Mouse (Mus musculus) megakaryocyte, embryonic 14.5 days (primary cell): ENCODE data around the gene Tagln2. TPM values are rescaled to one million over a fixed set of nuclear protein-coding genes. Genes with fewer than 3 reads are reported as not detected.
A peak's percentile ranks its signal among the peaks of the same experiment; 100 is the strongest.

Experiments
- H3K27me3 ChIP-seq: replicated peaks from 2 replicates; pipeline ENCODE3; 2012; ENCODE audit warnings: inconsistent platforms
- H3K36me3 ChIP-seq: replicated peaks from 2 replicates; pipeline ENCODE3; 2012; ENCODE audit warnings: low read length, inconsistent platforms, mixed read lengths
- H3K4me1 ChIP-seq: 2 replicates; pipeline ENCODE4 v1.6.1; 2012; ENCODE audit warnings: inconsistent platforms
- H3K4me3 ChIP-seq: replicated peaks from 2 replicates; pipeline ENCODE3; 2012; ENCODE audit warnings: moderate library complexity, mild to moderate bottlenecking, inconsistent platforms
- H3K9me3 ChIP-seq: 2 replicates; pipeline ENCODE4 v1.6.1; 2012; ENCODE audit warnings: inconsistent platforms
- FLI1 ChIP-seq: IDR thresholded peaks from 2 replicates; pipeline ENCODE4 v1.6.1; 2012; ENCODE audit warnings: low read length, inconsistent platforms, mixed read lengths
- GATA1 ChIP-seq: IDR thresholded peaks from 3 replicates; pipeline ENCODE4 v1.6.1; 2012; ENCODE audit warnings: mixed read lengths, low read length, inconsistent platforms, borderline replicate concordance
- polyA plus RNA-seq: library from polyadenylated mRNA; stranded (reverse); fragments of >175 nt; gene quantifications from 2 replicates; pipeline ENCODE4 v1.2.3, GENCODE M21; 2012; ENCODE audit warnings: low replicate concordance; ENCODE audit not compliant: insufficient read depth

Gene Tagln2
- polyA plus RNA-seq, 1 experiment, result 2,302 TPM

GRCm38 (mm10) chr1:172525027-172525764 lies 25.3 kb downstream of the Tagln2 start:
- H3K4me1 ChIP-seq, result peaks cover 79% of the 10 kb centered on the region
- H3K27me3 ChIP-seq, result peaks cover 15% of the 10 kb centered on the region
- H3K36me3 ChIP-seq, result no peaks in the 10 kb centered on the region
- peak overlapping the region; percentile 87 for H3K4me3 ChIP-seq
- TF ChIP-seq FLI1, result no peak
- no peak for TF ChIP-seq GATA1
- no peaks in the 10 kb centered on the region; the same call in 1 of the 2 replicates for H3K9me3 ChIP-seq

- Histone ChIP-seq H3K4me3 (peak overlapping the region; percentile 87), H3K9me3 (no peaks in the 10 kb centered on the region; the same call in 1 of the 2 replicates)
These were observed 26.1 kb downstream of the Tagln2 start for GRCm38 (mm10) chr1:172525971-172526370.

GRCm38 (mm10) chr1:172526380-172527081 lies 26.7 kb downstream of the Tagln2 start:
- peaks cover 78% of the 10 kb centered on the region for H3K4me1 ChIP-seq
- no peaks in the 10 kb centered on the region for H3K36me3 ChIP-seq
- no peaks in the 10 kb centered on the region; the same call in 1 of the 2 replicates for H3K9me3 ChIP-seq
- peak overlapping the region; percentile 87 for H3K4me3 ChIP-seq
- peak; percentile 87; the same call in 2 of the 3 replicates for TF ChIP-seq GATA1
- TF ChIP-seq FLI1, result no peak
- H3K27me3 ChIP-seq, result peaks cover 20% of the 10 kb centered on the region

More at GRCm38 (mm10) chr1:172525971-172526370, 26.1 kb downstream of the Tagln2 start:
- Histone ChIP-seq H3K36me3 (no peaks in the 10 kb centered on the region), H3K4me1 (peaks cover 79% of the 10 kb centered on the region), H3K27me3 (peaks cover 19% of the 10 kb centered on the region)
- TF ChIP-seq FLI1 (no peak), GATA1 (no peak)

GRCm38 (mm10) chr1:172527431-172527830 lies 27.6 kb downstream of the Tagln2 start:
- Histone ChIP-seq H3K27me3 (peaks cover 29% of the 10 kb centered on the region), H3K9me3 (no peaks in the 10 kb centered on the region), H3K4me3 (peak overlapping the region; percentile 87), H3K4me1 (peaks cover 78% of the 10 kb centered on the region), H3K36me3 (no peaks in the 10 kb centered on the region)
- TF ChIP-seq GATA1 (no peak), FLI1 (no peak)

GRCm38 (mm10) chr1:172528701-172529100 lies 28.9 kb downstream of the Tagln2 start:
- TF ChIP-seq FLI1, result no peak
- no peak for TF ChIP-seq GATA1
- no peaks in the 10 kb centered on the region for H3K36me3 ChIP-seq
- no peaks in the 10 kb centered on the region for H3K9me3 ChIP-seq
- H3K4me1 ChIP-seq, result peaks cover 75% of the 10 kb centered on the region
- peaks cover 40% of the 10 kb centered on the region for H3K27me3 ChIP-seq
- H3K4me3 ChIP-seq, result no peak overlapping the region

- Histone ChIP-seq H3K27me3 (peaks cover 58% of the 10 kb centered on the region), H3K4me1 (peaks cover 62% of the 10 kb centered on the region), H3K4me3 (peak overlapping the region; percentile 64), H3K9me3 (no peaks in the 10 kb centered on the region), H3K36me3 (no peaks in the 10 kb centered on the region)
- TF ChIP-seq GATA1, result no peak
- TF ChIP-seq FLI1, result no peak
These were observed 30.8 kb downstream of the Tagln2 start for GRCm38 (mm10) chr1:172530544-172531220.

GRCm38 (mm10) chr1:172532551-172532950 lies 32.7 kb downstream of the Tagln2 start:
- peaks cover 5% of the 10 kb centered on the region for H3K9me3 ChIP-seq
- TF ChIP-seq FLI1 (no peak), GATA1 (no peak)
- H3K27me3 ChIP-seq, result peaks cover 64% of the 10 kb centered on the region
- H3K4me1 ChIP-seq, result peaks cover 43% of the 10 kb centered on the region
- H3K4me3 ChIP-seq, result peak overlapping the region; percentile 8
- H3K36me3 ChIP-seq, result no peaks in the 10 kb centered on the region

- Histone ChIP-seq H3K4me1 (peaks cover 20% of the 10 kb centered on the region), H3K36me3 (no peaks in the 10 kb centered on the region), H3K27me3 (peaks cover 70% of the 10 kb centered on the region), H3K4me3 (no peak overlapping the region), H3K9me3 (peaks cover 5% of the 10 kb centered on the region)
- TF ChIP-seq FLI1 (no peak), GATA1 (no peak)
These were observed 35.3 kb downstream of the Tagln2 start for GRCm38 (mm10) chr1:172535116-172535515.

- H3K4me3 ChIP-seq, result no peak overlapping the region
- H3K27me3 ChIP-seq, result peaks cover 69% of the 10 kb centered on the region
- H3K36me3 ChIP-seq, result no peaks in the 10 kb centered on the region
- H3K9me3 ChIP-seq, result peaks cover 5% of the 10 kb centered on the region
- TF ChIP-seq GATA1, result no peak
- TF ChIP-seq FLI1, result no peak
- H3K4me1 ChIP-seq, result no peaks in the 10 kb centered on the region
These were observed 40.0 kb downstream of the Tagln2 start for GRCm38 (mm10) chr1:172539827-172540226.
